Mouse (Mus musculus) brown adipose tissue, adult 24 weeks (tissue): ENCODE results near the gene Olfr1340. TPM values are rescaled to one million over a fixed set of nuclear protein-coding genes. Genes with fewer than 3 reads are reported as not detected.

Source experiments
- polyA plus RNA-seq: library from polyadenylated mRNA; stranded (reverse); fragments of >200 nt; gene quantifications from 2 replicates; pipeline ENCODE4 v1.2.4, GENCODE M21; 2012; ENCODE audit not compliant: missing spikeins, insufficient read depth, insufficient read length

Olfr1340 gene
- polyA plus RNA-seq, 1 experiment = not detected

Other genes with a start within 250 kb of the Olfr1340 start
- 8.1 and 18.8 TPM in 2 replicates for gene Tie1, start 230.1 kb upstream of the Olfr1340 start, polyA plus RNA-seq
- gene 2610528J11Rik, start 193.1 kb upstream of the Olfr1340 start, polyA plus RNA-seq = not detected in 2 replicates
- not detected in 2 replicates for gene Tmem125, start 176.1 kb upstream of the Olfr1340 start, polyA plus RNA-seq
- not detected in 2 replicates for gene Cfap57, start 99.4 kb upstream of the Olfr1340 start, polyA plus RNA-seq
- gene Ebna1bp2, start 99.3 kb upstream of the Olfr1340 start, polyA plus RNA-seq = 45.1 and 47.8 TPM in 2 replicates
- not detected in 2 replicates for gene Olfr62, start 61.2 kb upstream of the Olfr1340 start, polyA plus RNA-seq
- gene Olfr1342, start 27.4 kb upstream of the Olfr1340 start, polyA plus RNA-seq = not detected in 2 replicates
- not detected in 2 replicates for gene Olfr1341, start 16.6 kb upstream of the Olfr1340 start, polyA plus RNA-seq
- gene Olfr1339, start 12.0 kb downstream of the Olfr1340 start, polyA plus RNA-seq = not detected in 2 replicates
- not detected in 2 replicates for gene Olfr1338, start 38.6 kb downstream of the Olfr1340 start, polyA plus RNA-seq
- gene Olfr1337, start 62.4 kb downstream of the Olfr1340 start, polyA plus RNA-seq = not detected in 2 replicates
- gene Olfr1335, start 89.8 kb downstream of the Olfr1340 start, polyA plus RNA-seq = not detected in 2 replicates
- not detected in 2 replicates for gene Olfr1333, start 116.1 kb downstream of the Olfr1340 start, polyA plus RNA-seq
- gene Olfr1331, start 144.5 kb downstream of the Olfr1340 start, polyA plus RNA-seq = not detected in 2 replicates
- not detected in 2 replicates for gene Olfr1330, start 168.5 kb downstream of the Olfr1340 start, polyA plus RNA-seq
- not detected in 2 replicates for gene Olfr1329, start 197.3 kb downstream of the Olfr1340 start, polyA plus RNA-seq
- gene Olfr1328, start 218.5 kb downstream of the Olfr1340 start, polyA plus RNA-seq = not detected in 2 replicates
- gene Lao1, start 241.4 kb downstream of the Olfr1340 start, polyA plus RNA-seq = not detected in 2 replicates